Mouse (Mus musculus) E14TG2a.4 (cell line): Measurements from ENCODE around the gene Eefsec.

ENCODE experiments used
- H3K27me3 ChIP-seq: 2 replicates; pipeline ENCODE4 v1.6.1; 2014; ENCODE audit warnings: low read length, control low read depth; ENCODE audit not compliant: insufficient read depth
- H3K36me3 ChIP-seq: 2 replicates; pipeline ENCODE4 v1.6.1; 2014; ENCODE audit warnings: low read length, control low read depth; ENCODE audit not compliant: insufficient read depth
- H3K4me1 ChIP-seq: replicated peaks from 2 replicates; pipeline ENCODE4 v1.6.1; 2014; ENCODE audit warnings: low read depth, low read length, control low read depth
- H3K4me3 ChIP-seq: replicated peaks from 2 replicates; pipeline ENCODE4 v1.5.1; 2014; ENCODE audit warnings: mild to moderate bottlenecking, low read length
- H3K9me3 ChIP-seq: 2 replicates; pipeline ENCODE4 v1.6.1; 2014; ENCODE audit warnings: low read length, control low read depth
- CTCF ChIP-seq: conservative IDR thresholded peaks from 2 replicates; pipeline ENCODE4 v1.5.1; 2014; ENCODE audit warnings: low read length
- NANOG ChIP-seq: IDR thresholded peaks from 2 replicates; pipeline ENCODE4 v1.6.1; 2014; ENCODE audit warnings: borderline replicate concordance, low read length, mixed read lengths
- POU5F1 ChIP-seq: IDR thresholded peaks from 2 replicates; pipeline ENCODE4 v1.6.1; 2014; ENCODE audit warnings: low read length, borderline replicate concordance

Gene Eefsec

DNA sequence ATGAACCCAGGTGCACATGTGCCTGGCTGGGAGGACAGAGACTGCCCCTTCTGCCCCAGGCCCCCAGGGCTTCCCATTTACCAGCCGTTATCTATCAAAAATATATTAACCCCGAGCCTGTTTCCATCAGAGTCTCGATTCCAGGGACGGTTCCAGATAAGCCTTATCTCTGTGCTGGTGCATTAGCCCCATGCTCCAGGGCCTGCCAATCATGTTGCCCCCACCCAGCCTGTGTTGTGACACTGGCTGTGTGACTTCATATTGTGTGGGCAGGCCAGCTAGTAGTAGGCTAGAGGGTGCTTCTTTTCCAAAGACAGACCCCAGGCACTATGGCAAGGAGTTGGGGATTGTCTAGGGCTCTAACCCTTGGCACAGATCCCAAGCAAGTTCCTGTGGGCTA, 190.9 kb downstream of the Eefsec start:
- Histone ChIP-seq H3K36me3 (peaks cover 38% of the 10 kb centered on the region), H3K9me3 (no peaks in the 10 kb centered on the region), H3K4me1 (no peaks in the 10 kb centered on the region), H3K4me3 (no peak overlapping the region), H3K27me3 (no peaks in the 10 kb centered on the region; the same call in 1 of the 2 replicates)
- TF ChIP-seq POU5F1 (no peak), CTCF (no peak), NANOG (no peak)

DNA sequence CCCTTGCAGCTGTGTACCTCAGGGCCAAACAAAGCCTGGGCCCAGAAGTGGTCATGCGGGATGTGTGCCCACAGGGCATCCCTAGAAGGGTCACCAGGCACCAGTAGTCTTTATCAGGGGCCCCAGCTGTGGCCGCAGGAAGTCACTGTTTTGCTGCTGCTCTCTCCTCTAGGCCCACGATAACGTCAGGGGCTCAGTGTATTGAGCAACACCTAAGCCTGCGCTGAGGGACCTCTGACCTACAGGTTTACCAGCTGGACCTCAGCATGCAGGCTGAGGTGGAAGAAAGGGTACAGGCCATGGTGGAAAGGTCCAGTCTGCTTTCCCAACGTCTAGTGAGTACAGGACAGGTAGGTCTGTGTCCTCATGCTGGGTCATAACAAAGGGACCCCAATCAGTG, 192.3 kb downstream of the Eefsec start:
- no peak overlapping the region for H3K4me3 ChIP-seq
- H3K4me1 ChIP-seq, result no peaks in the 10 kb centered on the region
- peaks cover 3% of the 10 kb centered on the region; the same call in 1 of the 2 replicates for H3K27me3 ChIP-seq
- TF ChIP-seq POU5F1, result no peak
- no peak for TF ChIP-seq NANOG
- TF ChIP-seq CTCF, result no peak
- no peaks in the 10 kb centered on the region for H3K9me3 ChIP-seq
- H3K36me3 ChIP-seq, result peaks cover 31% of the 10 kb centered on the region

DNA sequence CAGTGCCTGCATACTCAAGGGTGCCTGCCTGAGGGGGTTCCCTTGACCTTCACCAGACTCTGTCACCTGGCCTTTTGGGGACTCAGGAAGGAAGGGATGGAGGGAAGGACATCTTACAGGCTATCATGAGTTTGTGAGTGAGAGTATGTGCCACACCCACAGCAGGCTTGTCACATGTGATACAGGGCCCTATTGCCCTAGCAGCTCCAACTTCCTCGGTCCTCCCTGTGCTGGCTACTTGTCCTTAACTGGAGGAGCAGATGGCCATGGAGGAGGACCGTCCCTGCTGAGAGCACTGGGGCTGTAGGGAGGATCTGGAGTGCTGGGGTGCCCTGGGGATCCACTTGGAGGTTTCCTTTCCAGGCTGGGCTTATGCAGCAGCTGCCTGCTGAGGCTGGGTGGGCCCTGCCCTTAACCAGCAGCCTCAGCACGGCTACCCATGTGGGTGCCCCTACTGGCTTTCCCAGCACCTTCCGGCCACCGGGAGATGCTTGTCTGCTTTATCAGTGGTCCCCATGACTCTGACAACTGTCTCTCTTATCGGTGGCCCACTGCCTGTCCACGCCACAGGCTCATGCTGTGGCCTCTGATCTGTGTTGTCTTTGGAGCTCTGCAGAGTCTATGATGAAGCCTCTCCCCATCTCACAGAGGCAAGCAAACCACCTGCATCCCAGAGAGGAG, 194.4 kb downstream of the Eefsec start:
- Histone ChIP-seq H3K36me3 (peaks cover 17% of the 10 kb centered on the region), H3K27me3 (peaks cover 9% of the 10 kb centered on the region; the same call in 1 of the 2 replicates), H3K4me3 (no peak overlapping the region), H3K9me3 (no peaks in the 10 kb centered on the region), H3K4me1 (no peaks in the 10 kb centered on the region)
- TF ChIP-seq POU5F1 (no peak), NANOG (no peak), CTCF (no peak)

DNA sequence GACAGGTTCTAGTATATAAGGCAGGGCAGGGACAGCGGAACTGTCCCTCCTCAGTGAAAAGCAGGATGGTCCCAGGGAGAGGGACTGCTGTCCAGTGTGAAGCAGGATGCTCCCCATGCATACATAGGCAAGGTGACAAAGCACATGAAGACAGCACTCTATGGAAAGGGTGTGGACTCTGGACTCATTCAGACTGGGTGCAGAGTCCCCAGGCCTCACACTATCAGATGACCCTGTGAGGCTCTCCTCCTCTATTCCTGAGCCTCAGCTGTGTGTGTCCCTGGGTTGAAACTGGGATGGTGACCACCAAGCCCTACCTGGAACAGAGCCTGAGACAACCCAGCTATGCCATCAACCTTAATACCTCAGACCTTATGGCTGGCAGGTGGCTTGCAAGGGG, 194.9 kb downstream of the Eefsec start:
- H3K4me1 ChIP-seq, result no peaks in the 10 kb centered on the region
- TF ChIP-seq POU5F1 (no peak), CTCF (no peak), NANOG (no peak)
- no peaks in the 10 kb centered on the region for H3K9me3 ChIP-seq
- no peak overlapping the region for H3K4me3 ChIP-seq
- H3K36me3 ChIP-seq, result peaks cover 12% of the 10 kb centered on the region
- H3K27me3 ChIP-seq, result peaks cover 11% of the 10 kb centered on the region; the same call in 1 of the 2 replicates

DNA sequence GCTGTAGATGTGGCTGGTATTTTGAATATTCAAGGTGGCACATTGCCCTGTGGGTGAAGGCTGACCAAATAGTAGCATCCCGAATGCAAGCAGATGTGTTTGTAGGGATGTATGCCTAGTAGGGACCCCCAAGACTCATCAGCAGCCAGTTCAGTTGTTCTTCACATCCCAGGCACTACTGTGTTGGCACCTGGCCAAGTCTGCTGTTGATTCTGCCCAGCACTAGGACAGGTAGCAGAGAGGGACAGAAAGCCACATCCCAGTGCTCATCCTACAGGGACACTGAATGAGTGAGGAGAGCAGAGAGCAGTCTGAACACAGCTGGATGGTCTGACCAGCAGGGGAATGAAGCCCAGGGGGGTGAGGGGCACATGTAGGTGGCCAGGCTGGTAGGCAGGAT, 197.1 kb downstream of the Eefsec start:
- H3K9me3 ChIP-seq, result no peaks in the 10 kb centered on the region
- peaks cover 11% of the 10 kb centered on the region; the same call in 1 of the 2 replicates for H3K27me3 ChIP-seq
- H3K36me3 ChIP-seq, result no peaks in the 10 kb centered on the region
- TF ChIP-seq POU5F1 (no peak), NANOG (no peak), CTCF (no peak)
- no peak overlapping the region for H3K4me3 ChIP-seq
- H3K4me1 ChIP-seq, result no peaks in the 10 kb centered on the region

DNA sequence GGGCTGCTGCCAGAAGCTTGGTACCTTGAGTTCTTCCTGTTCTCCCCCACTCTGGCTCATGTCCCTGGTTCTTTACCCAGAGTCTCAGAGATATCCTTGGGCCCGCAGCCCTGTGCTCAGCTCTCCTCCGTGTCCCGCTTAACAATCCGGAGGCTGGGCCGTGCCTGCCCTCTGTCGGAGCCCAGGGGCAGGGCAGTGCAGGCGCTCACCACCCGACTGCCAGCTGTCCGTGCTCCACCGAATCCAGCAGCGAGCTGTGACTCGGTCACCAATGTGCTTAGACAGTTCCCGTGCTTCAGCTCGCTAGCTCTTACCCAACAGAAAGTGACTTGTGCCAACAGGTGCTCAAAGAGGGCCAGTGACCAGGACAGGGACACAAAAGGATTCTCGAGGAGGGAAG, 203.7 kb downstream of the Eefsec start:
- Histone ChIP-seq H3K4me1 (peaks cover 7% of the 10 kb centered on the region; the same call in 1 of the 2 replicates), H3K9me3 (no peaks in the 10 kb centered on the region), H3K36me3 (no peaks in the 10 kb centered on the region), H3K27me3 (peaks cover 40% of the 10 kb centered on the region), H3K4me3 (no peak overlapping the region; the same call in 1 of the 2 replicates)
- peak; percentile 44 for TF ChIP-seq CTCF
- no peak for TF ChIP-seq POU5F1

DNA sequence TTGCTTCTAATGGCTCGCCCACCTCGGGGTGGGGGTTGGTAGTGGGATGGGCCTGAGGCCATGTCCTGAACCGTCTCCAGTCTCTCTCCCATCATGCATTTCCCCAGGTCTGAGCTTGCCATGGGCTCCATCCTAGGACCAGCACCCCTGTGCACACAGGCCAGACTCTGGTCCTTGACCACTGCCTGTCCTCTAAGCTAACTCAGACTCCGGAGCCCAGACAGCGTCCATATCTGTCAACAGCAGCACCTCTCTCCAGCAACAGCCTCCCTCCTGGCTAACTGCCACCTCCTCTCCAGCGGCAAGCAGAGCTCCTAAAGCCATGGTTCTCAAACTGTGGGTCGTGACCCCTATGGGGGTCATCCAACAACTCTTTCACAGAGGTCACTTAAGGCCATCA, 209.8 kb downstream of the Eefsec start:
- TF ChIP-seq CTCF (no peak), POU5F1 (no peak), NANOG (no peak)
- peaks cover 75% of the 10 kb centered on the region for H3K27me3 ChIP-seq

DNA sequence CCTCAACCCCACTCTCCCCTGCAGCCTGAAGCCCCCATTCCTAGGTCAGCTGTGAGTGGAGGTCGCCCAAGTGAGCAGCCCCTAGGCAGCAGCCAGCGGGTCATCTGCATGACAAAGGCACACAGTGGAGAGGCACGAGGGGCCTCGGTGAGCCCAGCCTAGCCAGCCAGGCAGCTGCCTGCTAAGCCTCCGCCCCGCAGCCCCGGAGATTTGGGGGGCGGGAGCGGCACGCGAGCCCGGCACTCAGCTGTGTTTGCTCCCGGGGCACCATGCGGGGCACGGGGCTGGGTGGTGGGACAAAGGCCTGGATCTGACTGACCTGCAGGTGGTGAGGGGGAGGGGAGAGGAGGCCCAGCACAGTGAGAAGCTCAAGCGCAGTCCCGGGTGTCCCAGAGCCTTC, 210.4 kb downstream of the Eefsec start:
- H3K27me3 ChIP-seq, result peaks cover 77% of the 10 kb centered on the region
- H3K9me3 ChIP-seq, result no peaks in the 10 kb centered on the region
- TF ChIP-seq POU5F1, result peak; percentile 91
- no peak for TF ChIP-seq NANOG
- H3K36me3 ChIP-seq, result no peaks in the 10 kb centered on the region
- H3K4me3 ChIP-seq, result peak overlapping the region; percentile 60
- H3K4me1 ChIP-seq, result peaks cover 59% of the 10 kb centered on the region

More for the DNA sequence above, 209.8 kb downstream of the Eefsec start:
- peaks cover 57% of the 10 kb centered on the region for H3K4me1 ChIP-seq
- H3K36me3 ChIP-seq, result no peaks in the 10 kb centered on the region
- H3K4me3 ChIP-seq, result peak overlapping the region; percentile 60
- no peaks in the 10 kb centered on the region for H3K9me3 ChIP-seq

DNA sequence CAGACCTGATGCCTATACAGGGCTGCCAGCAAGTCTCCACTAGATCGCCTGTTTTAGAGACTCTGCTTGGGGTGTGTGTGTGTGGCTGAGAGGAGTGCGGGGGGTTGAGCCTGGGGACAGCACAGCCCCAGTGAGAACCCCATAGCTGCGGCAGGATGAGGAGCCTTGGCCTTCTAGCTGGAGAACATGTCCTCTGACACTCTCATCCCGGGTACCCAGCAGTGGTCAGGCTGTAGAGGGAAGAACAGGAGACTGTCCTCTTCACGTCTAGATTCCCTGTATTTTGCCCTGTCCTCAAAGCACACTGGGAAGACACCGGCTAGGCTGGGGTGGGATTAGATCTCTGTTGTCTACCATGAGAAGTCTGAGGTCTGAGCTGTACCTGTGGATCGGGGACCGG, 210.9 kb downstream of the Eefsec start:
- Histone ChIP-seq H3K9me3 (no peaks in the 10 kb centered on the region), H3K27me3 (peaks cover 76% of the 10 kb centered on the region), H3K36me3 (no peaks in the 10 kb centered on the region), H3K4me3 (peak overlapping the region; percentile 60), H3K4me1 (peaks cover 59% of the 10 kb centered on the region)
- no peak for TF ChIP-seq POU5F1
- TF ChIP-seq CTCF, result no peak
- no peak for TF ChIP-seq NANOG
